14 mouse cellular contexts compared by ENCODE assay signal in the genomic region with DNA sequence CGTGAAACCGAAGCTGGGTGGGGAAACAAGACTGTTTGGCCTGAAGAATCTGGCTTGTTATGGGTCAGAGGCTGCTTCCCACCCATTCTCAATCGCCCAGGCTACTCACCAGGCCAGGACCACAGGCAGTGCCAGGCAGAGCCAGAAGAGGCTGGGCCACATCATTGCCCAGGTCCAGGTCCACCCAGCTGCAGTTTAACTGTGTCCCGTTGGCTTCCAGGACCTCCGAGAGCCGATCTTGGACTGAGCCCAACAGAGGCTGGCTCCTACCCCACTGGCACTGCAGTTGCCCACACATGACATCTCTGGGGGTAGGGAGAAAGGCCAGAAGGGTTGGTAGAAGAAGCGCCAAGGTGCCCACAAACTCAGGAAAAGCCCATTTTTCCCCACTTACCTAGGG. TPM values are rescaled to one million over a fixed set of nuclear protein-coding genes. Genes with fewer than 3 reads are reported as not detected.
"Had no signal": no experiment of that assay in that cellular context is flagged by ENCODE, and none has a peak within 500 bp of the region (broad histone marks: within the 10 kb centered on the region; RNA-seq: fewer than 3 reads in every experiment).

No protein-coding gene starts in this region.

- DNase-seq: lung, embryonic 14.5 days; lung, postnatal 10 days; lung, postnatal 4 days; midbrain, embryonic 14.5 days; retina, postnatal 1 day; right cerebral cortex, postnatal 4 days; spleen, adult 18-20 months; thymus, adult 18-20 months; thymus, postnatal 14 days had no signal

- H3K9ac ChIP-seq: limb, embryonic 15.5 days; liver, embryonic 12.5 days; lung, embryonic 14.5 days; neural tube, embryonic 12.5 days had no signal

- H3K27ac ChIP-seq: limb, embryonic 15.5 days; liver, embryonic 12.5 days; midbrain, embryonic 10.5 days; neural tube, embryonic 12.5 days had no signal

- H3K9me3 ChIP-seq: limb, embryonic 15.5 days; liver, embryonic 12.5 days; midbrain, embryonic 10.5 days; neural tube, embryonic 12.5 days had no signal

- ATAC-seq: liver, embryonic 12.5 days had no signal

- H3K36me3 ChIP-seq: liver, embryonic 12.5 days had no signal

- H3K4me3 ChIP-seq: limb, embryonic 15.5 days; liver, embryonic 12.5 days; midbrain, embryonic 10.5 days; myocyte; neural tube, embryonic 12.5 days had no signal

- H3K4me2 ChIP-seq: limb, embryonic 15.5 days; liver, embryonic 12.5 days; lung, embryonic 14.5 days; neural tube, embryonic 12.5 days had no signal

RNA-seq across cellular contexts. Expression of a gene that starts 21.8 kb away (rescaled TPM):
- polyA plus RNA-seq: liver, embryonic 12.5 days had no signal
